Mouse (Mus musculus) brain, embryonic 14.5 days (tissue): ENCODE data around the gene Zfp385a.

Source experiments
- CTCF ChIP-seq: fragments of 200-500 bp; IDR thresholded peaks from 2 replicates; pipeline ENCODE4 v1.5.1; 2012; ENCODE audit warnings: inconsistent platforms, mild to moderate bottlenecking, moderate library complexity, borderline replicate concordance; ENCODE audit not compliant: insufficient read depth, insufficient read length; ENCODE audit errors: extremely low read depth
- POLR2A ChIP-seq: fragments of 200-500 bp; IDR thresholded peaks from 2 replicates; pipeline ENCODE4 v1.6.1; 2012; ENCODE audit warnings: mild to moderate bottlenecking, inconsistent platforms, borderline replicate concordance; ENCODE audit not compliant: poor library complexity, insufficient read depth, insufficient read length, severe bottlenecking; ENCODE audit errors: extremely low read depth

DNA sequence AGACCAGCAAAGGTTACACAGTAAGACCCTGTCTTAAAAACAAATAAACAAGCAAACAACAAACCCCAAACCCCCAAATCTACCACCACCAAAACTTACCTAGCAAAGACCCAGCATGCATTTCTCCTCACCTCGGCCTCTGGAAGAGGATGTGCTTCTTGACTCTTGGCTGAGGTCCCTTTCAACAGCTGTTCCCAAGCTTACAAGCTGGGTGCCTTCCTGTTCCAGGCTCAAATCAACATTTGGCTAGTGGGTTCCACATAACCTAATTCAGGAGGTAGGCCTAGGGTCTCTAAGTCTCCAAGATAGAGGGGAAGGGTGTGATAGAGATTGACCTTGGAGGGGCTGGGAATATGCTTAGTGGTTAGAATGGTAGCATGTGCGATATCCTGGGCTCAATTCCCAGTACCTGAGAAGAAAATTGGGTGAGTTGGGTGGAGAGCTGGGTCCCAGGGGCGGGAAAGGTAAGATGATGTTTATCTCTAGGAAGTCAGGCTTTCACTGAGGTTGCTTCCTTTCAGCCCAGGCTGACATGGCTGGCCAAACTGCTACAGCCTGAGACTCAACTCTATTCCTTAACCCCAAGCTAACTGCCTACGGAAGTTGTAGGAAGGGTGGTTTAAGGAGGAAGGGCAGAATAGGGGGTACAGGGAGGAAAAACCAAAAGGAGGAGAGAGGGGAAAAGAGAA lies 35.4 kb upstream of the Zfp385a start:
- TF ChIP-seq POLR2A (no peak), CTCF (no peak)
